Mouse (Mus musculus) megakaryocyte progenitor cell, adult 5-6 weeks (primary cell): ENCODE results near the gene Jpt1. TPM values are rescaled to one million over a fixed set of nuclear protein-coding genes. Genes with fewer than 3 reads are reported as not detected.
"Not testable (repeated sequence)": the region's sequence is repeated elsewhere in the genome, so short reads cannot be mapped to it uniquely, and the experiment has no call there.

Experiments used
- ATAC-seq: replicated peaks from 2 replicates; pipeline ENCODE4 v1.8.0; 2016; ENCODE audit warnings: mild to moderate bottlenecking, moderate TSS enrichment, inconsistent platforms; ENCODE audit not compliant: poor library complexity
- total RNA-seq, 2 experiments: library from RNA; stranded (forward) in 1 of 2; stranded (reverse) in 1 of 2; fragments of 157-497, 149-512 nt in 1 of 2; fragments of 200-1000 nt in 1 of 2; gene quantifications; 2 replicates each; pipeline versions ENCODE4 v1.2.3 to v1.2.4; 2015 to 2017

Gene Jpt1
- total RNA-seq (2015) (179 TPM in 2 replicates), total RNA-seq (2017) (143 and 157 TPM in 2 replicates)

DNA sequence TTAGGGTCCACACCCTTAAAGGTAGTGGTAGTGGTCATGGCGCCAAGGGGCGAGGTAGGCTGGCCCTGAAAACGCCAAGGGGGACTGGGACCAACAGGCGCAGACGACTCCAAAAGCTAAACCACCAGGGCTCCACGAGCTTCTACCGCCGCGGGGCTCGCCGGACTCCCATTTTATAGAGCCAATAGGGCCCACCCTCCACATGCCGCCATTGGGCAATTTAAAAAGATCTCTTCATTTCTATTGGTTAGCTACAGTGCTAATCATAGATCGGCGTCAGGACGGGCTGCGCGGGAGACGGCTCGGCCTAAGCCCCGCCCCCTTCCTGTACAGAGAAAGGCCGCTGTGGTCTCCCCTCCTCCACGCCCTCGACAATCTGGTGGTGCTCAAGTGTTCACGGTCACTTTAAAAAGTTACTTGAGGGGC, at the start of gene Jpt1:
Jpt1 (minus strand) TSS at position 150 of the 426 bp plus-strand sequence.
- ATAC-seq = peak; percentile 79

DNA sequence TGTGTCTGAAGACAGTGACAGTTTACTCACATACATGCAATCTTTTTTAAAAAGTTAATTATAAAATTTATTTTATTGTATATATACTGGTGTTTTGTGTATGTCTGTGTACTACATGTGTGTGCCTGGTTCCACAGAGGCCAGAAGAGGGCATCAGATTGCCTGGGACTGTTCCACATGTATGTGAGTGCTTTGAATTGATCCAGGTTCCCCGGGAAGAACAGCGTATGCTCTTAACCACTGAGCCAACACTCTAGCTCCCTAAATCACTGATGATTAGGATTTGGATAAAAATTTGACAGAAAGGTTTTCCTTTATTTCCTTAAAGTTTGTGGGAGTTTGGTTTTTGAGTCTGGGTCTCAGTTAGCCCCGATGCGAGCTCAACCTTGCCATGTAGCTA, 49.2 kb upstream of the Jpt1 start:
- peak; percentile 53 for ATAC-seq

DNA sequence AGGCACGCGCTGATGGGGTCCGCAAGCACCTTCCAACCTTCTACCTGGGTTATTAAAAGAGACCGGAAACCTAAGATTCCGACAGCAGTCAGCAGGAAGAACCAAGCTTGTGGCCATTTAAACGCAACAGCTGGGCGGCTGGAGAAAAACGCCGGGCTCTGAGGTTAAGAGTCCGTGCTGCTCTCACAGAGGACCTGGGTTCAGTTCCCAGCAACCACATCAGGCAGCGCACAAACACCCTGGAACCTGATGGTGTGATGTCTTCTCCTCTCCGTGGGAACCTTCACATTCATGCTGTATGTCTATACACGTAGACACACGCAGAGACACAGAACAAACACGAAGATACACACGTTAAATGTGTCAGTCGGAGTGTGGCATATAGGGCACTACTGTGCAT, 41.5 kb upstream of the Jpt1 start:
- ATAC-seq = no peak

DNA sequence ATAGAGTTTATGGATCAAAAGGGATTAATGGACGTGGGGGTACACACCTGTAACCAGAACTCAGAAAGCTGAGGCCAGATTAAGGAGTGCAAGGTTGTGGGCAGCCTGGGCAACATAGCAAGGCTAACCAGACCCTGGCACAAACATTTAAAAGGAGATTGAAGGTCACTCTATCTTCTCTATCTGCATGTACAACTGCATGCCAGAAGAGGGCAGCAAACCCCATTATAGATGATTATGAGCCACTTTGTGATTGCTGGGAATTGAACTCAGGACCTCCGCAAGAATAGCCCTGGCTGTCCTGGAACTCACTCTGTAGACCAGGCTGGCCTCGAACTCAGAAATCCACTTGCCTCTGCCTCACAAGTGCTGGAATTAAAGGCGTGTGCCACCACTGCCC, 38.6 kb upstream of the Jpt1 start:
- peak; percentile 54; the same call in 1 of the 2 replicates for ATAC-seq

DNA sequence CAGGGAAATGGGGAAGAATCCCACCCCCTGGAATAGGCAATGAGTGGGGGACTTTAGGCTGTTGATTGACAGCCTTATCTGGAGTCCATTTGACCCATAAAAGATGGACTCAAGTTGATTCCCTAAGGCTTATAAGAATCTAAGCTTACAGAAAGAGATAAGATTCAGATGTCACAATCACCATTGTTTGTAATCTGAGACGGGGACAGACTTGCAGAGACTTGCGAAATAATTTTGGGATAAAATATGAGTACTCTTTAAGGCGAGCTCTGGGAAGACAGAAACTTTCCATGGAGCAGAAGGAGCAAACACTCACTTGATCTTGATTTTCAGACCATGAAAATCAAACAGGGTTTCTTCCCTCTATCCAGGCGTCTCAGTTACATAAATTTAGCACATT, 29.4 kb upstream of the Jpt1 start:
- no peak for ATAC-seq

DNA sequence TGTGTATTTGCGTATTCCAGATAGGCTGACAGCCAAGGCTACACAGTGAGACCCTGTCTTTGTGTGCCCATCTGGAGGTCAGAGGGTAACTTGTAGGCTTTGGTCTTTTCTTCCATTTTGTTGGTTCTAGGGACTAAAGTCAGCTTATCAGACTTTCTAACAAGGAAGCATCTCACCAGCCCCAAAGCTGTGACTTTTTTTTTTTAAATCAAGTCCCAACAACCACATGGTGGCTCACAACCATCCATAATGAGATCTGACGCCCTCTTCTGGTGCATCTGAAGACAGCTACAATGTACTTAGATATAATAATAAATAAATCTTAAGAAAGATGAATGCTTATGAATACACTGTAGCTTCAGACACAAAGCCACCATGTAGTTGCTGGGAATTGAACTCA, 23.9 kb upstream of the Jpt1 start:
- peak; percentile 15; the same call in 1 of the 2 replicates for ATAC-seq

DNA sequence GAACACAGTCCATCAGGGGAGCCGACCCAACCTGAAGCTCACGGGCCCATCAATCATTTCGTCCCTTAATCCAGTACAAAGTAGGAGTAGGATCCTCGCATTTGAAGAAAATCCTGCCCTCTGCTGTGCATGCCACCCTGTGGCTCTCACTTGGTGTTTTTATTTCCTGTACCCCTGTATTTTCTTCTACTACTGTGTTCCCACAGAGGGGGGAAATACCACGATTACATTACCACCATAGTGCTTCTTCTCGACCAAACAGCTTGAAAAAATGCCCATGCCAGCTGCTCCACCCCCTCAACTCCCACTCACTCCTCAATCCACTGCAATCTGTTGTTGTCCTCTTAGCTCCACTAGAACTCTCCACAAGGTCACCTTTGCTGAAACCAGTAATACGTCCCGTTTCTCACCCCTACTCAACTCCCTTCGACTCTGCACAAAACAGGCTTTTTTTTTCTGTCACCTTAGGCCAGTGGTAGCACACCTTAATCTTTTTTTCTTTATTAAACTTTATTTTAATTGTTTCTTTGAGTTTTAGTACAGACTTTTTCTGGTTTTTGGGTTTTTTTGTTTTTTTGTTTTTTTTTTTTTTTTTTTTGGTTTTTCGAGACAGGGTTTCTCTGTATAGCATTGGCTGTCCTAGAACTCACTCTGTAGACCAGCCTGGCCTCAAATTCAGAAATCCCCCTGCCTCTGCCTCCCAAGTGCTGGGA, 22.8 kb upstream of the Jpt1 start:
- no peak for ATAC-seq

DNA sequence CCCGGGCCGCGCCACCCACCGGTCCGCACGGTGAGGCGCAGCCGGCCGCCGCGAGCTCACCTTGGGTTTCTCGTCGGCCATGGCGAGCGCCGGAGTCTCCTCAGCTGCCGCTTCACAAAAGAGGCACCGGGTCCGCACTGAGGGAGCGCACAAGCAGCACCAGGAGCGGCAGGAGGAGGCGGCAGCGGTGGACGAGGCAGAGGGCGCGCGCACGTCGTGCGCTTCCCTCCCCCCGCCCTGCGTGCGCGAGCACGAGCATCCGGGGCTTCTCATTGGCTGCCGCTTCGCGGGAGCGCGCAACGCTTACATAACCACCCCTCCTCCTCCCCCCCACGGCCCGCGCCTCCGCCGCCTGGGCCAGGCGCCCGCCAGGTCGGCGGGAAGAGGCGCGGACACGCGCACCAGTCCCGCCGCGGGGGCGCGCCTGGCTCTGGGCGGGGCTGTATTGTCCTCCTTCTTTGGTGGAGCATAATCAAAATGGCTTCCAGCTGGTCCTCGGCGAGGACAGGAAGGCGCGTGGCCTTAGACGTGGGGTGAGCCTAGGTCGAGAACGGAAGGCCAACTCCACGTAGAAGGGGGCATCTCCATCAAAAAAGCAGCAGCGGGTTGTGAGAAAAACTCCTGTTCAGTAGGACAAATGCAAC, 22.0 kb upstream of the Jpt1 start, which contains the start of gene Sumo2:
Sumo2 (minus strand) TSS at position 239 of the 644 bp plus-strand sequence.
- peak; percentile 96 for ATAC-seq

DNA sequence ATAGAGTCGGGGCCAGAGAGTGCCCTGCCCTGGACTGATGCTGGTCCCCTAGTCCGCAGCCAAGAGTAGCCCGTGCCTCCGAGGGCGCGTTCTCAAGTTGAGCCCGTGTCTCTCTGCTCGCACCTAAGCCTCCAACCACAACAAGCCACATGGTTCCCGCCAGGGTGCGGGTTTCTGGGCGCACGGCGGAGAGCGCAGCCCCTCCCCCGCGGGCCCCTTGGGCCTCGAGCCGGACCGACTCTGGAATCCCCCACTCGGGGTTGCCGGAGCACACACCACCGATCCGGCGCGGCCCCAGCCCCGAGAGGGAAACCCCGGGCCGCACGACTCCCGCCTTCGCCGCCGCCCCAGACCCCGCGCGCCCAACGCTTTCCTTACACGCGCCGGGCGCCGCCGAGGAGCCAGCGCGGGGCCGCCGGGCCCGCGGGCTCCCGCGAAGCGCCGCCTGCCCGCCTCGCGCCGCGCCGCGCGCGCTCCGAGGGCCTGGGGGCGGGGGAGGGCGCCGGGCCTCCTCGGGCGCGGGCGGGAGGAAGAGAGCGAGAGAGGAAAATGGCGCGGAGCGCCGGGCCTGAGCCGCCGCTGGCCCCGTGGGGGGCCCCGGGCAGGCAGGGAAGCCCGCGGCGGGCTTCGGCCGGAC, 21.3 kb upstream of the Jpt1 start:
- ATAC-seq = peak; percentile 25

DNA sequence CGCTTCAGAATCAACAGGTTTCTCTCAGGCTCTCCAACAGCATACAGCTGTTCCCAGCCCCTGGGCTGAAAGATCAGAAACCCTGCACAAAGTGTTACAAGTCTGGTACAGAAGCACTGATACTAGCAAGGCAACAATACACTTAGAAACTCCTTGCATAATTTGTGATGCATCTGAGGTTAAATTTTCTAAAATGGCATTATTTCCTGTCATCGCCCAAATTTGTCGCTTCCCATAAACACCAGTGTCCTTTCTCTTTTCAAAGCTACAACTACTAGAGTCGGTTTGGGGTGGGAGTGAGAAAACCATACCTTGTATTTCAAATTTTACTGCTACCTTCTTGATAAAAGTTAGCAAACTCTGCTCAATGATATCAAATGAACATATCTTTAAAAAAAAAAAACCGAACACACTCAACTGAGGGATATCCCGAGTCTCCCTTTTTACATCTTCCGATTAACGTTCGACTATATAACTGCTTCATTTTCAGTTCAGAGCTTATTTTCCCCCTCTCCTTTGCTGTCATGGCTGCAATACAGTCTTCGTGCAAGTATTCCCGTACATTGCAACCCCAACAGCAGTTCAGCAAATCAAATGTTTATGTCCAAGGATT, 20.7 kb upstream of the Jpt1 start:
- ATAC-seq = no peak

DNA sequence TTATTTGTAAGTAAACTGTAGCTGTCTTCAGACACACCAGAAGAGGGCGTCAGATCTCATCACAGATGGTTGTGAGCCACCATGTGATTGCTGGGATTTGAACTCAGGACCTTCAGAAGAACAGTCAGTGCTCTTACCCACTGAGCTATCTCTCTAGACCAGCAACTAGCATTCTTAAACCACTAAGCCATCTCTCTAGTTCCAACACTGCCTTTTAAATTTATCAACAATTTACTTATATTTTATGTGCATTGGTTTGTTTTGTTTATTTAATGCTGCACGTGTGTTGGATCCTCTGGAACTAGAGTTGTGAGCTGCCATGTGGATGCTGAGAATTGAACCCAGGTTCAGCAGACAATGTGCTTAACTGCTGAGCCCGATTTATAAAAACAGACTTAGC, 12.3 kb upstream of the Jpt1 start:
- ATAC-seq = not testable (repeated sequence)

DNA sequence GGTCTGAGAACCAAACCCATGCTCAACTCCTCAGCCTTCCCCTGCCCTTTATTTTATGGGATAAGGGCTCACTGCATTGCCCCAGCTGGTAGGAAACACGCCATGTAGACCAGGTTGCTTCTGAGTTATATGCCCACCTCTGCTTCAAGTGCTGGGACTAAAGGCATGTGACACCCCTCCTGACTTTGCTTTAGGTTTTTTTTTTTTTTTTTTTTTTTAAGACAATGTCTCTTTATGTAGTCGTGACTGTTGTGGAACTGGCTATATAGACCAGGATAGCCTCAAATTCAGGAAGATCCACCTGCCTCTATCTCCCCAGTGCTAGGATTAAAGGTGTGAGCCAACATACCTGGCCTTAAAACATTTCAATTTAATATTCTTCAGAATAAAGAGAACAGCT, 8.5 kb upstream of the Jpt1 start:
- no peak for ATAC-seq

DNA sequence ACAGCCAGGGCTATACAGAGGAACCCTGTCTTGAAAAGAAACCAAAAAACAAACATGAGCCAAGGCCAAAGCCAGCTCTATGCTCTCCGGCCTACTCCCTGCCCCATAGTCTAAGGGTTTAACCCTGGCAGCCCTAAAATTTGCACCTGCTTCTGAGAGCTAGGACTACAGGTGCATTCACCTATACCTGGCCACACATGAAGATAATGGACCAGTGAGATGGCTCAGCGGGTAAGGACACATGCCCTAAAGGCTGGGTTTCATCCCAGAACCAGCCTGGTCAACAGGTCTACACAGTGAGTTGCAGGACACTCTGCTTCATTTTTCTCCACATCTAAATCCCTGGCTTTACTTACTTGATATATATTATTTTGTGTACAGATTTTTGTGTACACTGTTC, 8.1 kb upstream of the Jpt1 start:
- no peak for ATAC-seq

DNA sequence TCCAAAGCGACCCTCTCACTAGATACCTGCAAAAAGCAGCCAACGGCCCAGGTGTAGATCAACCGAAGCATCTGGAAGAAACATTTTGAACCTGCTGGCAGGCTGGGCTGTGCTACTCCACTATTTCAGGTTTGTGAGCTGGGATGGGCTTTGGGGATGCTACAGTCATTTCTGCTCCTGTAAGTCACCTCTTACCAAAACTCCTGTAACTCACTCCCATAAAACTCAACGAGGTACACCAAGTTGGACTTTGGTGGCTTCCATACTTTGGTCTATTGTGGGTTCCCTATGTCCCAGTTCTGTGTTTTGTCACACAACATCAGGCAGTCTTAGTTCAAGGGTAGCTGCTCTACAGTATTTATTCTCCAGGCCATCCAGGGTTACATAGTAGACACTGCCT, 6.9 kb upstream of the Jpt1 start:
- no peak for ATAC-seq

DNA sequence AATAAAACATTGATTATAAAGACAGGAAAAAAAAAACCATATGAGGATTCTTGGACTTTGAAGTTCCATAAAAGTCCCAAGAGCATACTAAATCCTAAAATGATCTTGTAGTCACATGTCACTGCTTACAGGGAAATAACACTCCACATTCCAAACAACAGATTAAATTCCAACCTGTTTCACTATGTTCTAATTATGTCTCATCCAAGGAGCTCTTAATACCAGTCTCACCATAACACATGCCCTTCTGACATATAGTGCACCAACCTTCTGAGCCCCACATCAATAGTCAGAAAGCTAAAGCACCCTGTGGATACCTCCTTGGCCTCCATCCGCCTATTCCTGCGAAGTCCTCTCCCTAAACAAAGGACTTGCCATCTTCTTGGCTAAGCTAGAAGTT, 6.0 kb upstream of the Jpt1 start:
- ATAC-seq = no peak

DNA sequence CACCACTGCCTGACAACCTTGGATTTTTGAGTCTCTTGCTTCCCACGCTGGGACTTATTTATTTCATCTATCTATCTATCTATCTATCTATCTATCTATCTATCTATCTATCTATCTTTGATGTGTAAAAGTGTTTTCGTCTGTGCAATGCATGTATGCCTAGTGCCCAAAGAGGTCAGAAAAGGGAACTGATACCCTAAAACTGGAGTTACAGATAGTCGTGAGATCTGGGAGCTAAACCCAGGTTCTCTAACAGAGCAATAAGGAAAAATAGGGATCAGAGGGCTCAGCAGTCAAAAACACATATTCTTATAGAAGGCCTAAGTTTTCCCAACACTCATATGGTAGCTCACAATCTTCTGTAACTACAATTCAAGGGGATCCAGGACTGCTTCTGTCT, 5.4 kb upstream of the Jpt1 start:
- ATAC-seq = no peak

DNA sequence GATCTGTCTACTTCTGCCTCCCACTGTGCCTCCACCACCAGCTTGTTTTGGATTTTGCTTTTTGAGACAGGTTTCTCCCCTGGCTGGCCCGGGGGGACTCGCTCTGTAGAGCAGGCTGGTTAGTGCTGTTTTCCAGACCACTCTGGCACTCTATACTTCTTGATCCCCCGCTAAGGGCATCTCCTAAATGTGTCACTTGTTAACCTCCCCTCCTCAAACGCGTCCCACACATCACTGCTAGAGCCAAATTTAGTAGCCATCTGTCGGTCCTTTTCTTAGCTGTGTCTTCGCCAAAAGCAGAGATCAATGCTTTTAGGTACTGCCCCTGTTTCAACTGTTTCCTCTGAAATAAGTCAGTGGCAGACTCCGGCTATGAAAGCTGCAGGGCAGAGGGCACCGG, 4.5 kb upstream of the Jpt1 start:
- ATAC-seq = no peak

DNA sequence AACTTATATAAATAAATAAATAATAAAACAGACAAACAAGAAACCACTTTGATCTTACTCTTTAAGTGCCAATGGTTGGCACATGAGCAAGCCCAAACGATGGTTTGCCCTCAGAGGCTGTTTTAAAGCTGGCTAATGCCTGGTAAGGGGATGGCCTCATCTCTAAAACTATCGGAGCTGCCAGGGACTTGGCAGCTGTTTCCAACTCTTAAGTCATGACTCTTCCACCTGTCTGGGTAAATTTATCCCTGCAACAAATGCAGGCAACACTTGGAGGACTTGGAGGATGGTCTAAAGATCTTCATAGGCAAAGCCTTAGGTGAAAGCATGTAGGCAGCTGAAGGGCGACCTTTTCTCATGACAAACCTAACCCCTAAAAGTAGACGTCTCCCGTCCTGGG, 2.8 kb upstream of the Jpt1 start:
- ATAC-seq = no peak

DNA sequence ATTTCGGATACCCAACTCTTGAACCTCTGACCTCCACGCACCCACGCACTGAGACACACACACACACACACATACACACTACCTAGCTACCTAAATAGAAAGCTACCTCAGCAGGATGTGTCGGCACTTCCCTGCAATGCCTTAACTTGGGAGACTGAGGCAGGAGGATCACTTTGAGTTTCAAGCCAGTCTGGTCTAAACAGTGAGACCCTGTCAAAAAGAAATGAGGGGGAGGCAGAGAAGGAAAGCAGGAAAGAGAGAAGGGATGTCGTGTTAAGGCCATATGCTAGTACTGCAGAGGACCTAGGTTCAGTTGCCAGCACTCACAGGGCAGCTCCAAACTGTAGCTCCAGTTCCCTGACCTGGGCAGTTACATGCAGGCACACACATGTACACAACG, 834 bp upstream of the Jpt1 start:
- no peak for ATAC-seq

DNA sequence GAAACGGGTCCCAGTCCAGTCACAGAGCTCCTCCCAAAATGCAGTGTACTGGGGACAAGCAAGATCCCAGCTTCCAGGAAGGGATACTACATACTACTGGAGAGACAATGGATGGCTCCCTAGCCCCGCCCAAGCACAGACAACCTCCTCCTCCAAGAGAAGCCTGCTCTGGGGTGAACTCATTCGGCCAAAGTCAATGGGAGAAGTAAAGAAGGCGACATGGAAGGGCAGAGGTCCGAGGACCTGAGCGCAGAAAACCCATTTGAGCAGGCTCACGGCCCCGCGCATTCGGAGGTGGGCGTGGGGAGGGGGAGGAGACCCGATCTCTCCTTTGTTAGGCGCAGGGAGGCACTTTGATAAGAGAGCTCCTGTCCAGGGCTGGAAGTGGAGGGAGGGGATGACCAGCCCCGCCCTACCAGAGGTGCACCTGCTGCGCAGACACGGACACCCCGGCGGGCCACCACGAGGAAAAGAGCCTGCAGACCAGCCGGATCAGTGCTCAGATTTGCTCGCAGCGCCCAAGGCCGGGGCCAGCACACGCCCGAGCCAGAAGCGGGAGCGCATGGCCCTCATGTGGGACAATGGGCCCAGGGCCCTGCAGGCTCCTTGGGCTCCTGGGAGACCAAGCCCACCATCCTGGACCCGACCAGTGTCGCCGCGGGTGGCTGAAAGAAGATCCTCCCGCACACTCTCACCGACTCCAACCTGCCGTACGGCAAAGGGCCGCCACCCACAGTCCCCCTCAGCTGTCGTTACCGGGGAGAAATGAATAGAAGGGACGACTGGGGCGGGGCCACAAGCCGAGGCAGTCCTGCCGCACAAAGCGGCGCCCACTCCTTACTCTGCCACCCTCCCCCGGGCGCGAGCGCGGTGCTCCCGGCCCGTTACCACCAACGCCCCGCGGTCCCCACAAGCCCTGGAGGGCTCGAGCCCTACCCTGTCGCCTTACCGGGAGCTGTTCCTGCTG, 633 bp downstream of the Jpt1 start:
- ATAC-seq = peak; percentile 7
